Mouse (Mus musculus) olfactory bulb, adult 2 months (tissue): Measurements from ENCODE around the gene Vps33a.

ENCODE experiments used
- CTCF ChIP-seq: fragments of 200-500 bp; IDR thresholded peaks from 2 replicates; pipeline ENCODE4 v1.5.1; 2012; ENCODE audit warnings: low read depth, mild to moderate bottlenecking, low read length, moderate library complexity; ENCODE audit not compliant: insufficient read depth
- POLR2A ChIP-seq: fragments of 200-500 bp; IDR thresholded peaks from 2 replicates; pipeline ENCODE4 v1.6.1; 2012; ENCODE audit warnings: mild to moderate bottlenecking, low read depth, low read length, moderate library complexity; ENCODE audit not compliant: insufficient read depth

- TF ChIP-seq CTCF (no peak), POLR2A (no peak)
Measured at GRCm38 (mm10) chr5:123556451-123556850, 16.4 kb downstream of the Vps33a start.
